Mouse (Mus musculus): ENCODE measurements around the gene Dusp9.

DNA sequence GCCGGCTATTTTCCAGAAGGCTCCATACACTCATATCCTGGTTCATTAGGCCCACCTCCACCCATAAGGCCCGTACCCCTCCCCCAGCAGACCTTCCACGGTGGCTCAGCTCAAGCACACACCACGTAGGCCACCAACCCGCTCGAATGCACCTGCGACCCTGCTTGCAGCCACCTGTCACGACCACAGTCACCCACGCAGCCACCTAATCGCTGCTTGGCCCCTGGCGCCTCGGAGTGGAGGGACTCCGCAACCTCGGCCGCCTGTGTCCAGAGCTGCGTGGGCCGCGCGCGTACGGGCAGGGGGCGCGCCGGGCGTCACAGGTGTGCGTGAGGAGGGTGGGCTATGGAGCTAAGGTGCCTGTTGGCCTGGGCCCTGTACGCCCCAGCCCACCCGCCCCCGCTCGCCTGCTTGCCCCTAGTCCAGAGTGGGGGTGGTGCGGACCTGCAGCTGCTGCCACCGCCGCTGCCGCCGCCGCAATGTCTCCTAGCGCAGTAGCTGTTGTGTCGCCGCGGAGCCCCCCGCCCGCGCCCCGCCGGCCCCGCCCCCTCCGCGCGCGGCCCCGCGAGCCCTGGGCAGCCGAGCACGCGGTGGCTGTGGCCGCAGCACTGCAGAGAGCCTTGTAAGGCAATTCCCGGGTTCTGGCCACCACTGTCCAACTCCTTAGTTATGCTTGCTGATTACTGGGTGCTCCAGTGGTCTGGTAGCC, 20.5 kb downstream of the Dusp9 start, which contains the start of gene Pnck:
- TF ChIP-seq POLR2A (IDR thresholded peaks at IDR 0.05; ENCODE audit: borderline replicate concordance, control insufficient read depth, low read depth, low read length) (no peak), CTCF (IDR thresholded peaks at IDR 0.05; ENCODE audit: control insufficient read depth, insufficient read depth, low read length) (no peak)

Measured in bone marrow, adult 2 months (tissue).